ENCODE assay signal across 9 mouse cellular contexts in the genomic region with DNA sequence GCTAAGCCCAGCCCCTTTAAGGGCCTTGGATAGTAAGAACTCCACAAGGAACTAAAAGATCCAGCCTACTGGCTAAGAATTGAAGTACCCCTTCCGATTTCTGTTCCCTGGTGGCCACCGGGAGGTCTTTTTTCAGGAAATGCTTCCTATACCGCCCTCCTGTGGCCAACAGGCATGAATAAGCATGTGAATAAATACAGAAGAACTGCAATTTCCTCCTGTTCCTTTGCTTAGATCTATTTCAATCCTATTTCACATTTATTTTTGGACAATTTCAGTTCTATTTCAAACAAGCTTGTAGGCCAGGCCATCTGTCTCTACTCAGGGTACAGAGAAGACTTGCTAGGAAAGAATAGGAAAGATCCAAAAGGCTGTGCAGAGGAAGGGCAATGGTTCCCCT. TPM values are rescaled to one million over a fixed set of nuclear protein-coding genes. Genes with fewer than 3 reads are reported as not detected.
A peak's percentile ranks its signal among the peaks of the same experiment; 100 is the strongest.
DNase-seq lines count a peak whose midpoint lies in the region; ATAC-seq and TF ChIP-seq lines count a peak whose summit lies in the region.
"Had no signal": no experiment of that assay in that cellular context is flagged by ENCODE, and none has a peak within 500 bp of the region (broad histone marks: within the 10 kb centered on the region; RNA-seq: fewer than 3 reads in every experiment).

No protein-coding gene starts in this region.

- H3K4me3 ChIP-seq in layer of hippocampus, adult 2 months: no peak overlapping the region; the same call in 1 of the 2 replicates
- H3K4me3 ChIP-seq in gastrocnemius, adult 2 months: peak overlapping the region; percentile 51
- H3K4me3 ChIP-seq: embryonic facial prominence, embryonic 12.5 days had no signal

- TF ChIP-seq CTCF in layer of hippocampus, adult 2 months (conservative IDR thresholded peaks at IDR 0.05): peak; percentile 87
- peak; percentile 70 for TF ChIP-seq CTCF in gastrocnemius, adult 2 months (IDR thresholded peaks at IDR 0.05)

- H3K27ac ChIP-seq in layer of hippocampus, adult 2 months: peak overlapping the region; percentile 69
- no peak overlapping the region for H3K27ac ChIP-seq in gastrocnemius, adult 2 months
- H3K27ac ChIP-seq: embryonic facial prominence, embryonic 12.5 days had no signal

- ATAC-seq in erythroblast, adult 5-6 weeks (replicated peaks; ENCODE audit: low FRiP score, poor library complexity, severe bottlenecking): no peak

- peak; percentile 19 to 61 for DNase-seq in layer of hippocampus, adult 2 months (ENCODE audit: low spot score in 2 of 2)
- DNase-seq in layer of hippocampus, adult 11-12 months (ENCODE audit: low spot score): no peak
- peak; percentile 44 for DNase-seq in MEL-GATA-1-ER (ENCODE audit: extremely low read depth, low read depth)
- peak; percentile 13 for DNase-seq in c-Kit-positive CD71-positive TER-119-negative erythroid progenitor cells, embryonic 14.5 days (ENCODE audit: low read depth)
- peak; percentile 43 for DNase-seq in gastrocnemius, adult 2 months
- peak; percentile 58 to 67 for DNase-seq in kidney, postnatal 4 days
- DNase-seq in ovary, postnatal 36 days (ENCODE audit: low spot score): peak; percentile 9

- intact Hi-C loops in gastrocnemius, adult 2 months (cut with DNase I): loop anchor here (5.0 to 10.0 kb wide), 2 partner anchors 151 to 309 kb away; a partner anchor contains a TSS

RNA-seq across cellular contexts. Expression of a gene that starts 20.7 kb away (rescaled TPM):
- 100 to 1,000 TPM; 279 to 295 TPM for total RNA-seq in layer of hippocampus, adult 2 months (2021)
- 10 to 100 TPM; 11.6 to 15.4 TPM for total RNA-seq in gastrocnemius, adult 2 months (2021)
- not detected in 2 replicates for total RNA-seq in erythroblast, adult 5-6 weeks (2015; ENCODE audit: low replicate concordance)
- total RNA-seq in erythroblast, adult 5-6 weeks (2017; ENCODE audit: low replicate concordance): not detected in 2 replicates

Comparison
In these comparisons a context has a peak if more than half of its experiments do, and no peak if none do; other contexts are left out.
1. RNA of a gene that starts 20.7 kb away (total RNA-seq): 279 to 295 TPM in layer of hippocampus, adult 2 months; 11.6 to 15.4 TPM in gastrocnemius, adult 2 months and not detected in erythroblast, adult 5-6 weeks; every median in the first group is over 10 times any median in the second.